ENCODE assay signal across 17 mouse cellular contexts in the genomic region with DNA sequence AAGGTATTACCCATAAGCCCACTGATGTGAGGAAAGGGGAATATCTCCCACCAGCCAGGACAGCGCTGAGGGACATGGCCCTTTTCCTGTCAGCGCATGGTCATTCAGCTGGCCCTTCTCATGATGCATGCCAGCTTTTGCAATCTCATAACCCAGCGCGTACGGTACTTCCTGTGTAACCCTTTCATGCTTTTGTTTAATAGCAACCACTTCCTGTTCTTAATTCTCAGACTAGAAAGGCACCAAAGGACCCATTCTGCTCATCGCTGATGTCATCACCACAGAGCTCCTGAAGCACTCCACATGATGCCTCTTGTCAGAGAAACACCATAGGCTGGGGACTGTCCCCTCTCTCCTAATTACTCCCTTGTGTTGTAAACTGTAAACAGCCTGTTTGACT. TPM values are rescaled to one million over a fixed set of nuclear protein-coding genes. Genes with fewer than 3 reads are reported as not detected.
DNase-seq lines count a peak whose midpoint lies in the region; ATAC-seq and TF ChIP-seq lines count a peak whose summit lies in the region.
"Had no signal": no experiment of that assay in that cellular context is flagged by ENCODE, and none has a peak within 500 bp of the region (broad histone marks: within the 10 kb centered on the region; RNA-seq: fewer than 3 reads in every experiment).

No protein-coding gene starts in this region.

- peak overlapping the region; percentile 47; the same call in 1 of the 2 replicates for H3K27ac ChIP-seq in lung, postnatal 0 days (ENCODE audit: low read length)
- H3K27ac ChIP-seq in liver, embryonic 13.5 days: peak overlapping the region; percentile 87
- H3K27ac ChIP-seq in embryonic facial prominence, embryonic 10.5 days (replicated peaks): no peak overlapping the region
- H3K27ac ChIP-seq: embryonic facial prominence, embryonic 13.5 days; limb, embryonic 10.5 days; stomach, postnatal 0 days had no signal

- no peak for TF ChIP-seq POLR2A in lung, adult 2 months (IDR thresholded peaks at IDR 0.05; ENCODE audit: borderline replicate concordance, extremely low read depth, low read depth, low read length)

- H3K9ac ChIP-seq in lung, postnatal 0 days (replicated peaks; ENCODE audit: low read depth): no peak overlapping the region
- peak overlapping the region; percentile 61 for H3K9ac ChIP-seq in liver, embryonic 13.5 days
- H3K9ac ChIP-seq: embryonic facial prominence, embryonic 13.5 days had no signal

- H3K9me3 ChIP-seq in lung, postnatal 0 days (ENCODE audit: low read length): no peaks in the 10 kb centered on the region
- H3K9me3 ChIP-seq in liver, embryonic 13.5 days (replicated peaks): no peaks in the 10 kb centered on the region
- H3K9me3 ChIP-seq in embryonic facial prominence, embryonic 10.5 days: no peaks in the 10 kb centered on the region
- H3K9me3 ChIP-seq: embryonic facial prominence, embryonic 13.5 days; G1E; limb, embryonic 10.5 days had no signal

- H3K4me2 ChIP-seq in lung, postnatal 0 days (replicated peaks; ENCODE audit: low read depth, low read length): no peak overlapping the region
- peak overlapping the region; percentile 52 for H3K4me2 ChIP-seq in liver, embryonic 13.5 days
- H3K4me2 ChIP-seq: embryonic facial prominence, embryonic 13.5 days had no signal

- H3K4me1 ChIP-seq in lung, postnatal 0 days (ENCODE audit: insufficient read depth, low read depth, low read length): no peaks in the 10 kb centered on the region
- peaks cover 9% of the 10 kb centered on the region for H3K4me1 ChIP-seq in lung, adult 2 months (ENCODE audit: control insufficient read depth, insufficient read depth, low read length)
- peaks cover 65% of the 10 kb centered on the region for H3K4me1 ChIP-seq in liver, embryonic 13.5 days (replicated peaks)
- no peaks in the 10 kb centered on the region for H3K4me1 ChIP-seq in embryonic facial prominence, embryonic 10.5 days
- H3K4me1 ChIP-seq: embryonic facial prominence, embryonic 13.5 days had no signal

- no peak overlapping the region for H3K4me3 ChIP-seq in lung, postnatal 0 days (ENCODE audit: low read depth, low read length)
- no peak overlapping the region for H3K4me3 ChIP-seq in lung, adult 2 months (replicated peaks; ENCODE audit: extremely low read depth, low read depth, low read length)
- no peak overlapping the region for H3K4me3 ChIP-seq in liver, embryonic 13.5 days (replicated peaks)
- no peak overlapping the region for H3K4me3 ChIP-seq in embryonic facial prominence, embryonic 10.5 days
- H3K4me3 ChIP-seq: embryonic facial prominence, embryonic 13.5 days; limb, embryonic 10.5 days; myocyte had no signal

- DNase-seq in lung, postnatal 0 days (ENCODE audit: low spot score): peak; percentile 85
- no peak for DNase-seq in lung, adult 2 months
- DNase-seq in T-cell, adult 2 months (ENCODE audit: low spot score): peak; percentile 65
- DNase-seq in liver, embryonic 13.5 days: no peak
- DNase-seq in naive thymus-derived CD4-positive, alpha-beta T cell, adult 2 months (ENCODE audit: low read depth): peak; percentile 81
- DNase-seq in adrenal gland, postnatal 14 days: no peak
- DNase-seq in adrenal gland, postnatal 4 days (ENCODE audit: low spot score in 2 of 2): no peak
- no peak for DNase-seq in embryonic facial prominence, embryonic 10.5 days (ENCODE audit: low spot score)
- DNase-seq: adrenal gland, adult 8-10 months; cerebellum, adult 18-20 months; kidney, postnatal 25 days; right cerebral cortex, adult 18-20 months had no signal

- no peaks in the 10 kb centered on the region for H3K27me3 ChIP-seq in lung, postnatal 0 days (replicated peaks; ENCODE audit: insufficient read depth, low read length)
- H3K27me3 ChIP-seq in liver, embryonic 13.5 days: no peaks in the 10 kb centered on the region
- no peaks in the 10 kb centered on the region for H3K27me3 ChIP-seq in embryonic facial prominence, embryonic 10.5 days (replicated peaks; ENCODE audit: low read depth, poor library complexity, severe bottlenecking)
- H3K27me3 ChIP-seq: embryonic facial prominence, embryonic 13.5 days had no signal

- TF ChIP-seq EP300 in lung, postnatal 0 days (IDR thresholded peaks at IDR 0.05): peak; percentile 63; the same call in 1 of the 2 replicates

- 18% methylated on average over 6 of the region's 6 CpGs for WGBS in lung, postnatal 0 days
- WGBS in lung, adult 2 months: 29% methylated on average over 6 of the region's 6 CpGs
- 18% methylated on average over 6 of the region's 6 CpGs for WGBS in liver, embryonic 13.5 days (ENCODE audit: insufficient replicate concordance)
- 78% methylated on average over 6 of the region's 6 CpGs for WGBS in embryonic facial prominence, embryonic 10.5 days

- no peaks in the 10 kb centered on the region for H3K36me3 ChIP-seq in lung, postnatal 0 days (ENCODE audit: insufficient read depth, low read length)
- no peaks in the 10 kb centered on the region for H3K36me3 ChIP-seq in liver, embryonic 13.5 days
- H3K36me3 ChIP-seq in embryonic facial prominence, embryonic 10.5 days (replicated peaks): no peaks in the 10 kb centered on the region
- H3K36me3 ChIP-seq: embryonic facial prominence, embryonic 13.5 days; G1E; limb, embryonic 10.5 days had no signal

- no peak for TF ChIP-seq CTCF in lung, postnatal 0 days (IDR thresholded peaks at IDR 0.05)
- TF ChIP-seq CTCF in lung, adult 2 months (IDR thresholded peaks at IDR 0.05; ENCODE audit: insufficient read depth, low read length): no peak

- peak; percentile 85 for ATAC-seq in lung, postnatal 0 days
- ATAC-seq in liver, embryonic 13.5 days (ENCODE audit: low read depth): no peak

RNA-seq across cellular contexts. Expression of a gene that starts 33.1 kb away (rescaled TPM):
- 30.8 and 31.1 TPM in 2 replicates for polyA plus RNA-seq in lung, postnatal 0 days (2015; fragmentation: Nextera tagmentation; extraction: Ambion mirVana)
- polyA plus RNA-seq in lung, adult 2 months (2012; rRNA removed): 21.2 and 29.4 TPM in 2 replicates
- polyA plus RNA-seq in liver, embryonic 13.5 days (2015; fragmentation: Nextera tagmentation; extraction: Ambion mirVana): 27.0 and 34.3 TPM in 2 replicates
- total RNA-seq in adrenal gland, postnatal 14 days (2021): 45.4 and 48.1 TPM in 2 replicates
- 10 to 100 TPM; 50.3 to 51.3 TPM for total RNA-seq in adrenal gland, postnatal 4 days (2021)
- polyA plus RNA-seq in embryonic facial prominence, embryonic 10.5 days (2016; fragmentation: Nextera tagmentation; extraction: Ambion mirVana): 36.4 and 37.7 TPM in 2 replicates

Comparison
In these comparisons a context has a peak if more than half of its experiments do, and no peak if none do; other contexts are left out.
1. DNase-seq: peak in lung, postnatal 0 days (single experiment), T-cell, adult 2 months (single experiment) and naive thymus-derived CD4-positive, alpha-beta T cell, adult 2 months (single experiment); none in lung, adult 2 months (single experiment), liver, embryonic 13.5 days (single experiment), adrenal gland, postnatal 14 days (single experiment), adrenal gland, postnatal 4 days (0 of 2) and embryonic facial prominence, embryonic 10.5 days (single experiment).